Mouse (Mus musculus) spleen, adult 2 months (tissue): Measurements from ENCODE around the gene Tent4b.

Experiments used
- CTCF ChIP-seq: fragments of 200-500 bp; IDR thresholded peaks from 2 replicates; pipeline ENCODE4 v1.5.1; 2011; ENCODE audit warnings: mild to moderate bottlenecking, inconsistent platforms; ENCODE audit not compliant: insufficient read depth, insufficient read length, insufficient replicate concordance; ENCODE audit errors: extremely low read depth
- POLR2A ChIP-seq: fragments of 200-500 bp; IDR thresholded peaks from 2 replicates; pipeline ENCODE4 v1.6.1; 2011; ENCODE audit warnings: low read depth, low read length, inconsistent platforms

DNA sequence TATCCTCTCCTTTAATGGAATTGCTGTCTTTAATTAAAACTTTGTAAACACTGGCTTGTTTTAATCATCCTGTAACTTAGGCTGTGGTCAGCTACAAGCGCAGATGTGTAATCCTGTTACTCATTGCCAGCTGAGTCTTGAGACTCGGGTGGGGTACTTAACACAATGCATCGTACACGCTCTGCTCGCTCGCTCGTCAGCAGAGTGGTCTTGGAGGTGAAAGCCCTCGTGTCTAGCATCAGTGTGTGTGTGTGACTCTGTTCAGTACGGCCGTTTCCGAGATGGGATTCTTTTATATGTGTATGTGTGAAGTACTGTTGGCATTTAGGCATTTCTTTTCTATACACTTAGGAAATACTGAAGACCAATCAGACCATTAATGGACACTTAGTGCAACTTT lies 59.5 kb downstream of the Tent4b start:
- TF ChIP-seq POLR2A: no peak
- TF ChIP-seq CTCF: no peak
